Mouse (Mus musculus) ES-E14 (cell line): ENCODE data around the gene Men1. TPM values are rescaled to one million over a fixed set of nuclear protein-coding genes. Genes with fewer than 3 reads are reported as not detected.

Source experiments
- DNase-seq: peaks from one replicate; pipeline ENCODE4 v3.0.0-alpha.2; 2013; ENCODE audit warnings: low read depth, low spot score
- H3K27ac ChIP-seq: 2 replicates; pipeline ENCODE4 v1.5.1; 2012; ENCODE audit warnings: low read depth, mild to moderate bottlenecking, low read length, moderate library complexity, mixed read lengths; ENCODE audit not compliant: poor library complexity, insufficient read depth, severe bottlenecking
- H3K36me3 ChIP-seq: 2 replicates; pipeline ENCODE4 v1.6.1; 2012; ENCODE audit warnings: mild to moderate bottlenecking, low read length, moderate library complexity, mixed read lengths; ENCODE audit not compliant: control insufficient read depth, poor library complexity, insufficient read depth, severe bottlenecking
- H3K4me1 ChIP-seq, 2 experiments: fragments of 150-350 bp in 1 of 2; sonication (generic) in 1 of 2; 2 replicates each; pipeline ENCODE4 v1.6.1; 2012; ENCODE audit warnings: low read length in 2 of 2, mild to moderate bottlenecking in 1 of 2, mixed read lengths in 1 of 2; ENCODE audit not compliant: control insufficient read depth in 2 of 2, insufficient read depth in 2 of 2, poor library complexity in 1 of 2
- H3K4me3 ChIP-seq, 2 experiments: fragments of 150-350 bp in 1 of 2; sonication (generic) in 1 of 2; 2 replicates each; pipeline ENCODE4 v1.5.1; 2012; ENCODE audit warnings: low read length in 2 of 2, low read depth in 1 of 2, mild to moderate bottlenecking in 1 of 2, mixed read lengths in 1 of 2; ENCODE audit not compliant: insufficient read depth in 1 of 2, poor library complexity in 1 of 2, severe bottlenecking in 1 of 2
- H3K9ac ChIP-seq: 2 replicates; pipeline ENCODE4 v1.6.1; 2012; ENCODE audit warnings: low read depth, mild to moderate bottlenecking, low read length, mixed read lengths; ENCODE audit not compliant: poor library complexity, insufficient read depth, severe bottlenecking
- H3K9me3 ChIP-seq: fragments of 150-350 bp; sonication (generic); 2 replicates; pipeline ENCODE4 v1.6.1; 2012; ENCODE audit warnings: low read depth, mild to moderate bottlenecking, low read length; ENCODE audit not compliant: control insufficient read depth, insufficient read depth
- CHD2 ChIP-seq: IDR thresholded peaks from 2 replicates; pipeline ENCODE4 v1.6.1; 2014; ENCODE audit warnings: mild to moderate bottlenecking, low read depth, low read length, inconsistent platforms
- HCFC1 ChIP-seq: IDR thresholded peaks from 2 replicates; pipeline ENCODE4 v1.6.1; 2012; ENCODE audit warnings: low read length, inconsistent platforms, borderline replicate concordance; ENCODE audit not compliant: insufficient read depth
- MAFK ChIP-seq: IDR thresholded peaks from 2 replicates; pipeline ENCODE4 v1.6.1; 2014; ENCODE audit warnings: mild to moderate bottlenecking, low read depth, low read length, inconsistent platforms; ENCODE audit not compliant: insufficient read depth
- ZC3H11A ChIP-seq: IDR thresholded peaks from 2 replicates; pipeline ENCODE4 v1.6.1; 2012; ENCODE audit warnings: low read depth, mild to moderate bottlenecking, inconsistent platforms, low read length, borderline replicate concordance
- ZNF384 ChIP-seq: IDR thresholded peaks from 2 replicates; pipeline ENCODE4 v1.6.1; 2012; ENCODE audit warnings: low read depth, low read length, inconsistent platforms
- in situ Hi-C, 2 experiments: fragments of 600-800 bp; cut with MboI; formaldehyde crosslinking; loops; one replicate each; pipeline ENCODE4 v1.15.1; 2025; ENCODE audit warnings: low sequenced_read_pairs in 2 of 2, inconsistent platforms in 1 of 2; ENCODE audit not compliant: unreplicated experiment in 2 of 2
- total RNA-seq: library from RNA; depleted of rRNA; stranded (reverse); fragments of 300-350 nt; gene quantifications from 2 replicates; pipeline ENCODE4 v1.2.3, GENCODE M21; 2012

Gene Men1
- total RNA-seq, 1 experiment: 60.4 TPM

DNA sequence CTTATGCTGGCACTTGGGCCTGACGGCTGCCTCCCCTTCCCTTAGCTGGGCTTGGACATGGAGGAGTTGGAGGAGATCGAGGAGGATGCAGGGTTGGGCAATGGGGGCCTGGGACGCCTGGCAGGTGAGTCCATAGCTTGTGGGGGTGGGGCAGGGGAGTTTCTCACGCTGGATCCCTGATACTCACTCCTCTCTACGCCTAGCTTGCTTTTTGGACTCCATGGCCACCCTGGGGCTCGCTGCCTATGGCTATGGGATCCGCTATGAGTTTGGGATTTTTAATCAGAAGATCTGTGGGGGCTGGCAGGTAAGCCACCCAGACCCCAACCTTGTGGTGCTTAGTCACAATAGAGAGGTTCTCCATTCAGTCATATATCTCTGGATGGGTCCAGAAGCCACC lies 51.0 kb downstream of the Men1 start:
- TF ChIP-seq HCFC1 (no peak), CHD2 (no peak), MAFK (no peak), ZNF384 (no peak), ZC3H11A (no peak)
- H3K9ac ChIP-seq: no peak overlapping the region
- H3K27ac ChIP-seq: no peak overlapping the region
- H3K9me3 ChIP-seq: no peaks in the 10 kb centered on the region
- in situ Hi-C loops: no loop called here
- H3K4me3 ChIP-seq: no peak overlapping the region
- H3K36me3 ChIP-seq: no peaks in the 10 kb centered on the region
- DNase-seq: no peak
- peaks cover 6 to 29% of the 10 kb centered on the region in 2 experiments for H3K4me1 ChIP-seq

DNA sequence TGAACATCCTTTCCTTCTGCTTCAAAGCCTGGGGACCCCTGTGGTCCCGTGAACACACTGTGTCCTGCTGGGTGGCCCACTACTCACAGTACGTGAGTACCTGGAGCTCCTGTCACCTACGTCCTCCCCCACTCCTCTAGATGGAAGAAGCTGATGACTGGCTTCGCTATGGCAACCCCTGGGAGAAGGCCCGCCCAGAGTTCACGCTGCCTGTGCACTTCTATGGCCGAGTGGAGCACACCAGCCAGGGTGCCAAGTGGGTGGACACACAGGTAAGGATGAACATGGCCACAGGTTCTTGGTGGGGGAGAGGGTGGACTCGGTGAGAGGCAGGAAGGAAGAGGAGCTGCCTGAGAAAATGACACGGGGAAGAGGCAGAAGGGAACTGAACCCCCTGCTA lies 51.5 kb downstream of the Men1 start:
- Histone ChIP-seq H3K4me1 (peaks cover 6 to 29% of the 10 kb centered on the region in 2 experiments), H3K9ac (no peak overlapping the region), H3K27ac (no peak overlapping the region), H3K36me3 (no peaks in the 10 kb centered on the region), H3K9me3 (no peaks in the 10 kb centered on the region), H3K4me3 (no peak overlapping the region)
- in situ Hi-C loops: no loop called here
- DNase-seq: no peak
- TF ChIP-seq CHD2: no peak
- no peak for TF ChIP-seq ZC3H11A
- TF ChIP-seq HCFC1: no peak
- no peak for TF ChIP-seq ZNF384
- TF ChIP-seq MAFK: no peak

DNA sequence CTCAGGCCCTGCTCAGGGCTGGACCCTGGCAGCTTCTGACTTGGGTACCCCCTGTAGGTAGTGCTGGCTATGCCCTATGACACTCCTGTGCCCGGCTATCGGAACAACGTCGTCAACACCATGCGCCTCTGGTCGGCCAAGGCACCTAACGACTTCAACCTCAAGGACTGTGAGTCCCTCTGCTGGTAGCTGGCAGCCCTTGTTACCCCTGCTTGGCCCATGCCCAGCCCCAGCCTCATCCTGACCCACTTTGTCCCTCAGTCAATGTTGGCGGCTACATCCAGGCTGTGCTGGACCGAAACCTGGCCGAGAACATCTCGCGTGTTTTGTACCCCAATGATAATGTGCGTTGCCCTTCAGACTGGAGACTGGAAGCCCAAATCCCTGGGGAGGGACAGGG lies 53.2 kb downstream of the Men1 start:
- TF ChIP-seq MAFK: no peak
- no peak for TF ChIP-seq HCFC1
- TF ChIP-seq ZNF384: no peak
- no peak for TF ChIP-seq CHD2
- TF ChIP-seq ZC3H11A: no peak
- no peak overlapping the region for H3K4me3 ChIP-seq
- no peaks in the 10 kb centered on the region for H3K9me3 ChIP-seq
- in situ Hi-C loops: no loop called here
- no peak for DNase-seq
- H3K4me1 ChIP-seq: peaks cover 6 to 29% of the 10 kb centered on the region in 2 experiments
- H3K27ac ChIP-seq: no peak overlapping the region
- H3K36me3 ChIP-seq: no peaks in the 10 kb centered on the region
- H3K9ac ChIP-seq: no peak overlapping the region

DNA sequence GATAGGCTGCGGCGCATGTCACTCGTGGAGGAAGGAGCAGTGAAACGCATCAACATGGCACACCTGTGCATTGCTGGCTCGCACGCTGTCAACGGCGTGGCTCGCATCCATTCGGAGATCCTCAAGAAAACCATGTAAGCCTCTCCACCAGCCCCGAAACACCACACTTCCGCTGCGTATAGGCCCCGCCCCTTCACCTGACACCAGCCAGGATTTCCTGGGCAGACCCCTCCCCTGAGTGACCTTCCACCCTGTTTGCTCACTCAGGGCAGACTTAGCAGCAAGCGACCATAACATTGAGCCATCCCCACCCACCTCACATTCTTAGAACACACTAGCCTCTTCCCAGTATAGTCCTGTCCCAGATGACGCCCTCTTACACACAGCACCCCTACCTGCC lies 55.0 kb downstream of the Men1 start:
- Histone ChIP-seq H3K9ac (peak overlapping the region; percentile 68), H3K36me3 (no peaks in the 10 kb centered on the region), H3K4me1 (peaks cover 6 to 20% of the 10 kb centered on the region in 2 experiments), H3K4me3 (peak overlapping the region; percentile 68 to 69), H3K9me3 (no peaks in the 10 kb centered on the region), H3K27ac (peak overlapping the region; percentile 17; the same call in 1 of the 2 replicates)
- TF ChIP-seq HCFC1: no peak
- no peak for TF ChIP-seq CHD2
- no peak for TF ChIP-seq MAFK
- TF ChIP-seq ZNF384: no peak
- TF ChIP-seq ZC3H11A: no peak
- in situ Hi-C loops: no loop called here
- DNase-seq: peak; percentile 73
